Mouse (Mus musculus): ENCODE data around the gene Sp9. TPM values are rescaled to one million over a fixed set of nuclear protein-coding genes. Genes with fewer than 3 reads are reported as not detected.

Gene Sp9
- polyA plus RNA-seq, 1 experiment: 0.46 TPM

- H3K4me1 ChIP-seq (ENCODE audit: control insufficient read depth, insufficient read depth, low read length): peaks cover 3% of the 10 kb centered on the region; the same call in 1 of the 2 replicates
- H3K27ac ChIP-seq (ENCODE audit: insufficient read depth, low read length): no peak overlapping the region
- TF ChIP-seq CTCF (IDR thresholded peaks at IDR 0.05; ENCODE audit: borderline replicate concordance, insufficient read depth, low read length) (no peak), POLR2A (IDR thresholded peaks at IDR 0.05; ENCODE audit: low read depth, low read length) (no peak)
- H3K4me3 ChIP-seq (ENCODE audit: insufficient read depth, low read length): no peak overlapping the region
These were observed 1.8 kb downstream of the Sp9 start for GRCm38 (mm10) chr2:73273249-73274118.

GRCm38 (mm10) chr2:73274119-73274920 is 2.6 kb downstream of the Sp9 start:
- Histone ChIP-seq H3K4me3 (ENCODE audit: insufficient read depth, low read length) (no peak overlapping the region), H3K4me1 (ENCODE audit: control insufficient read depth, insufficient read depth, low read length) (peaks cover 3% of the 10 kb centered on the region; the same call in 1 of the 2 replicates), H3K27ac (ENCODE audit: insufficient read depth, low read length) (no peak overlapping the region)
- no peak for TF ChIP-seq POLR2A (IDR thresholded peaks at IDR 0.05; ENCODE audit: low read depth, low read length)
- no peak for TF ChIP-seq CTCF (IDR thresholded peaks at IDR 0.05; ENCODE audit: borderline replicate concordance, insufficient read depth, low read length)

GRCm38 (mm10) chr2:73275261-73276040 is 3.7 kb downstream of the Sp9 start:
- H3K4me3 ChIP-seq (ENCODE audit: insufficient read depth, low read length): no peak overlapping the region
- TF ChIP-seq CTCF (IDR thresholded peaks at IDR 0.05; ENCODE audit: borderline replicate concordance, insufficient read depth, low read length): no peak
- no peak overlapping the region for H3K27ac ChIP-seq (ENCODE audit: insufficient read depth, low read length)
- H3K4me1 ChIP-seq (ENCODE audit: control insufficient read depth, insufficient read depth, low read length): peaks cover 3% of the 10 kb centered on the region; the same call in 1 of the 2 replicates

GRCm38 (mm10) chr2:73276141-73276571 is 4.4 kb downstream of the Sp9 start:
- Histone ChIP-seq H3K27ac (ENCODE audit: insufficient read depth, low read length) (no peak overlapping the region), H3K4me3 (ENCODE audit: insufficient read depth, low read length) (no peak overlapping the region), H3K4me1 (ENCODE audit: control insufficient read depth, insufficient read depth, low read length) (peaks cover 3% of the 10 kb centered on the region; the same call in 1 of the 2 replicates)
- TF ChIP-seq CTCF (IDR thresholded peaks at IDR 0.05; ENCODE audit: borderline replicate concordance, insufficient read depth, low read length) (no peak), POLR2A (IDR thresholded peaks at IDR 0.05; ENCODE audit: low read depth, low read length) (no peak)

- Histone ChIP-seq H3K4me3 (ENCODE audit: insufficient read depth, low read length) (no peak overlapping the region), H3K4me1 (ENCODE audit: control insufficient read depth, insufficient read depth, low read length) (peaks cover 3% of the 10 kb centered on the region; the same call in 1 of the 2 replicates), H3K27ac (ENCODE audit: insufficient read depth, low read length) (no peak overlapping the region)
- TF ChIP-seq CTCF (IDR thresholded peaks at IDR 0.05; ENCODE audit: borderline replicate concordance, insufficient read depth, low read length): no peak
- TF ChIP-seq POLR2A (IDR thresholded peaks at IDR 0.05; ENCODE audit: low read depth, low read length): no peak
These were observed 5.4 kb downstream of the Sp9 start for GRCm38 (mm10) chr2:73277021-73277708.

GRCm38 (mm10) chr2:73277709-73278075 is 6.0 kb downstream of the Sp9 start:
- no peak overlapping the region for H3K4me3 ChIP-seq (ENCODE audit: insufficient read depth, low read length)
- H3K4me1 ChIP-seq (ENCODE audit: control insufficient read depth, insufficient read depth, low read length): peaks cover 3% of the 10 kb centered on the region; the same call in 1 of the 2 replicates
- TF ChIP-seq CTCF (IDR thresholded peaks at IDR 0.05; ENCODE audit: borderline replicate concordance, insufficient read depth, low read length): no peak
- no peak for TF ChIP-seq POLR2A (IDR thresholded peaks at IDR 0.05; ENCODE audit: low read depth, low read length)
- no peak overlapping the region for H3K27ac ChIP-seq (ENCODE audit: insufficient read depth, low read length)

GRCm38 (mm10) chr2:73278131-73278854 is 6.6 kb downstream of the Sp9 start:
- Histone ChIP-seq H3K27ac (ENCODE audit: insufficient read depth, low read length) (no peak overlapping the region), H3K4me3 (ENCODE audit: insufficient read depth, low read length) (no peak overlapping the region), H3K4me1 (ENCODE audit: control insufficient read depth, insufficient read depth, low read length) (peaks cover 3% of the 10 kb centered on the region; the same call in 1 of the 2 replicates)
- TF ChIP-seq POLR2A (IDR thresholded peaks at IDR 0.05; ENCODE audit: low read depth, low read length) (no peak), CTCF (IDR thresholded peaks at IDR 0.05; ENCODE audit: borderline replicate concordance, insufficient read depth, low read length) (peak; percentile 62)

GRCm38 (mm10) chr2:73278869-73279268 is 7.1 kb downstream of the Sp9 start:
- Histone ChIP-seq H3K4me1 (ENCODE audit: control insufficient read depth, insufficient read depth, low read length) (peaks cover 3% of the 10 kb centered on the region; the same call in 1 of the 2 replicates), H3K27ac (ENCODE audit: insufficient read depth, low read length) (no peak overlapping the region), H3K4me3 (ENCODE audit: insufficient read depth, low read length) (0 out of 2 replicates have a peak overlapping the region, but pooled peaks have one; percentile 2)
- TF ChIP-seq CTCF (IDR thresholded peaks at IDR 0.05; ENCODE audit: borderline replicate concordance, insufficient read depth, low read length) (no peak), POLR2A (IDR thresholded peaks at IDR 0.05; ENCODE audit: low read depth, low read length) (no peak)
